Mouse (Mus musculus): Measurements from ENCODE around the gene Tdrd9.
A peak's percentile ranks its signal among the peaks of the same experiment; 100 is the strongest.

DNA sequence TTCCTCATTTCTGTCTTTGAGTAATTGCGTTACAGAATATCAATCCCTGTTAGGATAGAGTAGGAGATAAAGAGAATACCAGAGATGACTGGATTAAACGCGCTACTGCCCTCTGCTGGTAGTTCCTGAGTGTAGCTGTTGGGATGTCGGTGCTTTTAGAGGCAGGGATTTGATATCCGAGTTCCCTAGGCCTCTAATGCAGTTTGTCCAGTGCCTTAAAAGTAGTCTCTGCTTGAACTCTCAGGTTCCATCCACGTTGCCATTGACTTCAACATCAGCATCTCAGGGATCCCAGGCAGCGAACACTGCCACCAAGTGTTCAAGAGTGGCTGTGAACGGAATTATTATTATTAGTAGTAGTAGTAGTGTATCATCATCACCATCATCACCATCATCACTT is 29.9 kb downstream of the Tdrd9 start:
- TF ChIP-seq POLR2A (IDR thresholded peaks at IDR 0.05; ENCODE audit: low read depth, low read length) (no peak), CTCF (conservative IDR thresholded peaks at IDR 0.05; ENCODE audit: insufficient read depth, insufficient read length, low read depth, low read length) (peak; percentile 65)

Measured in kidney, adult 2 months (tissue).